Mouse (Mus musculus) spleen, adult 2 months (tissue): ENCODE data around the gene Pla2g12b.

Experiments used
- CTCF ChIP-seq: fragments of 200-500 bp; IDR thresholded peaks from 2 replicates; pipeline ENCODE4 v1.5.1; 2011; ENCODE audit warnings: mild to moderate bottlenecking, inconsistent platforms; ENCODE audit not compliant: insufficient read depth, insufficient read length, insufficient replicate concordance; ENCODE audit errors: extremely low read depth
- POLR2A ChIP-seq: fragments of 200-500 bp; IDR thresholded peaks from 2 replicates; pipeline ENCODE4 v1.6.1; 2011; ENCODE audit warnings: low read depth, low read length, inconsistent platforms

DNA sequence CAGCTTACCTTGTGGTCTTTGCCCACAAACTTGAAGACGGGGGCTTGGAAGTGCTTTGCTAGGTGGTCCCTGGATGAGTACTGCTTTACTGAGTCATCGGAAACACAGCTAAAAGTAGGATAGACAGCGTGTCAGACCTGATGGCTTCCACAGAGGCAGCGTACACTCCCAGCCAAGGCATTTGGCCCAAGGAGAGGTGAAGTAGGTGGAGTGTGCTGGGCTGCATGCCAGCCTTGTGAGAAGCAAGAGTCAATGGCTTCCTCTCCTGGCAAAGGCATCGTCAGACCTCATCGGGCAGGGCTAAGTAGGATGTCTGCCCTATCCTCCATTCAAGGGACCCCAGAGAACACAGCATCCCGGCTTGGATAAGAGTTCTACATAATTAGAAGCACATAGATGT is 21.9 kb downstream of the Pla2g12b start:
- TF ChIP-seq CTCF (no peak), POLR2A (no peak)
